Mouse (Mus musculus): ENCODE measurements around the gene Gm10944.

Gene Gm10944

GRCm38 (mm10) chr10:10681048-10681447 lies at the start of gene Gm10944:
TSS of gene Gm10944 (plus strand) at chr10:10681348.
- DNase-seq (ENCODE audit: low read depth), result no peak

- DNase-seq (ENCODE audit: low read depth), result no peak
These were observed 25.2 kb upstream of the Gm10944 start for GRCm38 (mm10) chr10:10655991-10656390.

GRCm38 (mm10) chr10:10656621-10657020 lies 24.5 kb upstream of the Gm10944 start:
- DNase-seq (ENCODE audit: low read depth), result no peak

- no peak for DNase-seq (ENCODE audit: low read depth)
These were observed 22.0 kb upstream of the Gm10944 start for GRCm38 (mm10) chr10:10659161-10659560.

GRCm38 (mm10) chr10:10659976-10660375 lies 21.2 kb upstream of the Gm10944 start:
- no peak for DNase-seq (ENCODE audit: low read depth)

GRCm38 (mm10) chr10:10688907-10689667 lies 7.9 kb downstream of the Gm10944 start:
- no peak for DNase-seq (ENCODE audit: low read depth)

GRCm38 (mm10) chr10:10689668-10690223 lies 8.6 kb downstream of the Gm10944 start:
- no peak for DNase-seq (ENCODE audit: low read depth)

GRCm38 (mm10) chr10:10697497-10697896 lies 16.3 kb downstream of the Gm10944 start:
- DNase-seq (ENCODE audit: low read depth), result no peak

GRCm38 (mm10) chr10:10700903-10701302 lies 19.8 kb downstream of the Gm10944 start:
- no peak for DNase-seq (ENCODE audit: low read depth)

- DNase-seq (ENCODE audit: low read depth), result no peak
These were observed 20.2 kb downstream of the Gm10944 start for GRCm38 (mm10) chr10:10701326-10701725.

- no peak for DNase-seq (ENCODE audit: low read depth)
These were observed 26.9 kb downstream of the Gm10944 start for GRCm38 (mm10) chr10:10708031-10708430.

- no peak for DNase-seq (ENCODE audit: low read depth)
These were observed 29.2 kb downstream of the Gm10944 start for GRCm38 (mm10) chr10:10710359-10710758.

- DNase-seq (ENCODE audit: low read depth), result no peak
These were observed 29.7 kb downstream of the Gm10944 start for GRCm38 (mm10) chr10:10710837-10711236.

- DNase-seq (ENCODE audit: low read depth), result no peak
These were observed 45.4 kb downstream of the Gm10944 start for GRCm38 (mm10) chr10:10726501-10726900.

Data from naive thymus-derived CD4-positive, alpha-beta T cell, adult 2 months (primary cell).